Comparison of ENCODE assay signal across 8 mouse cellular contexts in genomic region chr8:122369665-122370064, GRCm38 (mm10). TPM values are rescaled to one million over a fixed set of nuclear protein-coding genes. Genes with fewer than 3 reads are reported as not detected.
DNase-seq lines count a peak whose midpoint lies in the region; ATAC-seq and TF ChIP-seq lines count a peak whose summit lies in the region.

No protein-coding gene starts in this region.

- TF ChIP-seq CTCF in cortical plate, adult 2 months (IDR thresholded peaks at IDR 0.05; ENCODE audit: extremely low read depth, insufficient read depth, low read length) = peak; percentile 88
- peak; percentile 85 for TF ChIP-seq CTCF in lung, adult 2 months (IDR thresholded peaks at IDR 0.05; ENCODE audit: insufficient read depth, low read length)

- H3K4me1 ChIP-seq in cortical plate, adult 2 months (ENCODE audit: control insufficient read depth, insufficient read depth, low read length) = peaks cover 3% of the 10 kb centered on the region
- H3K4me1 ChIP-seq in heart, embryonic 11.5 days (ENCODE audit: control insufficient read depth, insufficient read depth, low read length) = peaks cover 8% of the 10 kb centered on the region; the same call in 1 of the 2 replicates
- peaks cover 4% of the 10 kb centered on the region for H3K4me1 ChIP-seq in lung, adult 2 months (ENCODE audit: control insufficient read depth, insufficient read depth, low read length)

- no peak overlapping the region for H3K4me2 ChIP-seq in heart, embryonic 11.5 days

- no peaks in the 10 kb centered on the region for H3K36me3 ChIP-seq in heart, embryonic 11.5 days (ENCODE audit: control insufficient read depth, insufficient read depth, low read length)

- H3K9ac ChIP-seq in heart, embryonic 11.5 days (ENCODE audit: low read depth, low read length) = peak overlapping the region; percentile 5; the same call in 1 of the 2 replicates

- no peak for TF ChIP-seq POLR2A in cortical plate, adult 2 months (IDR thresholded peaks at IDR 0.05; ENCODE audit: extremely low read depth, insufficient read depth, low read length)
- no peak for TF ChIP-seq POLR2A in lung, adult 2 months (IDR thresholded peaks at IDR 0.05; ENCODE audit: borderline replicate concordance, extremely low read depth, low read depth, low read length)

- H3K9me3 ChIP-seq in heart, embryonic 11.5 days (replicated peaks; ENCODE audit: control insufficient read depth, low read length) = no peaks in the 10 kb centered on the region

- peak; percentile 44; the same call in 1 of the 2 replicates for ATAC-seq in heart, embryonic 11.5 days (replicated peaks; ENCODE audit: insufficient number of reproducible peaks, low FRiP score, low TSS enrichment)

- H3K4me3 ChIP-seq in cortical plate, adult 2 months (ENCODE audit: insufficient read depth, low read length) = no peak overlapping the region
- no peak overlapping the region for H3K4me3 ChIP-seq in heart, embryonic 11.5 days (ENCODE audit: low read depth, low read length)
- no peak overlapping the region for H3K4me3 ChIP-seq in lung, adult 2 months (replicated peaks; ENCODE audit: extremely low read depth, low read depth, low read length)

- H3K27ac ChIP-seq in cortical plate, adult 2 months (ENCODE audit: insufficient read depth, low read length) = no peak overlapping the region
- no peak overlapping the region for H3K27ac ChIP-seq in heart, embryonic 11.5 days (ENCODE audit: low read depth, low read length)

- no peaks in the 10 kb centered on the region for H3K27me3 ChIP-seq in heart, embryonic 11.5 days (ENCODE audit: control insufficient read depth, insufficient read depth, low read length)

- DNase-seq in 416B (ENCODE audit: low read depth) (peak; percentile 90), adipocyte (ENCODE audit: low spot score) (peak; percentile 68)
- peak; percentile 90 for DNase-seq in kidney, postnatal 10 days
- DNase-seq in lung, adult 2 months = peak; percentile 68
- DNase-seq in ovary, adult 18-20 months (ENCODE audit: low spot score) = peak; percentile 11
- DNase-seq in thymus, postnatal 14 days = peak; percentile 53

- WGBS in heart, embryonic 11.5 days (ENCODE audit: insufficient replicate concordance) = 10% methylated on average over 9 of the region's 9 CpGs
- 8% methylated on average over 9 of the region's 9 CpGs for WGBS in lung, adult 2 months

RNA-seq across cellular contexts. Expression of gene Zc3h18, which starts 6.7 kb away (rescaled TPM):
- 33.0 and 33.6 TPM in 2 replicates for polyA plus RNA-seq in cortical plate, adult 2 months (2012; rRNA removed)
- polyA plus RNA-seq in heart, embryonic 11.5 days (2014; fragmentation: Nextera tagmentation; extraction: Ambion mirVana) = 22.2 and 26.8 TPM in 2 replicates
- polyA plus RNA-seq in lung, adult 2 months (2012; rRNA removed) = 26.8 and 29.1 TPM in 2 replicates

RNA-seq across cellular contexts. Expression of gene Trhr2, which starts 9.1 kb away (rescaled TPM):
- 4.0 and 5.5 TPM in 2 replicates for polyA plus RNA-seq in cortical plate, adult 2 months (2012; rRNA removed)
- not detected in 2 replicates for polyA plus RNA-seq in heart, embryonic 11.5 days (2014; fragmentation: Nextera tagmentation; extraction: Ambion mirVana)
- polyA plus RNA-seq in lung, adult 2 months (2012; rRNA removed) = not detected in 2 replicates

RNA-seq across cellular contexts. Expression of gene Il17c, which starts 52.2 kb away (rescaled TPM):
- polyA plus RNA-seq in cortical plate, adult 2 months (2012; rRNA removed) = 0.21 and 0.36 TPM in 2 replicates
- polyA plus RNA-seq in heart, embryonic 11.5 days (2014; fragmentation: Nextera tagmentation; extraction: Ambion mirVana) = not detected in 2 replicates
- polyA plus RNA-seq in lung, adult 2 months (2012; rRNA removed) = 0.18 and 0.62 TPM in 2 replicates

Comparison
In these comparisons a context has a peak if more than half of its experiments do, and no peak if none do; other contexts are left out.
1. DNase-seq: peak in every context shown above with its lines; median percentile 90 in 416B; 90 in kidney, postnatal 10 days; 68 in adipocyte; 68 in lung, adult 2 months; 53 in thymus, postnatal 14 days; 11 in ovary, adult 18-20 months.